Mouse (Mus musculus): ENCODE measurements around the gene N4bp2l1.

GRCm38 (mm10) chr5:150581180-150581579 is 15.8 kb downstream of the N4bp2l1 start:
- TF ChIP-seq CHD2 (IDR thresholded peaks at IDR 0.05; ENCODE audit: low read depth, low read length) (no peak), HCFC1 (IDR thresholded peaks at IDR 0.05; ENCODE audit: borderline replicate concordance, insufficient read depth, low read length) (no peak)
